Mouse (Mus musculus): ENCODE measurements at regions not wholly inside any gene's neighbourhood (a gene's known extent, or its start where the extent isn't known, plus 50 kb on each side); places are given as distances from the start of the nearest gene placed in this dataset.

- TF ChIP-seq TAL1 (conservative IDR thresholded peaks at IDR 0.05; ENCODE audit: low read depth, low read length) = no peak
- no peak for TF ChIP-seq CTCF (IDR thresholded peaks at IDR 0.05; ENCODE audit: low read depth, low read length)
Observed at GRCm38 (mm10) chr3:140926689-140927088, 285.5 kb downstream of the Pdha2 start.

Data from G1E (cell line).